Mouse (Mus musculus) kidney, adult 2 months (tissue): ENCODE results near the gene Cdh12.

Experiments used
- CTCF ChIP-seq: fragments of 200-500 bp; conservative IDR thresholded peaks from 2 replicates; pipeline ENCODE4 v1.5.1; 2011; ENCODE audit warnings: low read depth, mild to moderate bottlenecking, control low read depth, low read length, moderate library complexity, mixed read lengths; ENCODE audit not compliant: insufficient read depth, insufficient read length
- POLR2A ChIP-seq: fragments of 200-500 bp; IDR thresholded peaks from one replicate; pipeline ENCODE4 v1.6.1; 2011; ENCODE audit warnings: low read depth, low read length, control low read depth

DNA sequence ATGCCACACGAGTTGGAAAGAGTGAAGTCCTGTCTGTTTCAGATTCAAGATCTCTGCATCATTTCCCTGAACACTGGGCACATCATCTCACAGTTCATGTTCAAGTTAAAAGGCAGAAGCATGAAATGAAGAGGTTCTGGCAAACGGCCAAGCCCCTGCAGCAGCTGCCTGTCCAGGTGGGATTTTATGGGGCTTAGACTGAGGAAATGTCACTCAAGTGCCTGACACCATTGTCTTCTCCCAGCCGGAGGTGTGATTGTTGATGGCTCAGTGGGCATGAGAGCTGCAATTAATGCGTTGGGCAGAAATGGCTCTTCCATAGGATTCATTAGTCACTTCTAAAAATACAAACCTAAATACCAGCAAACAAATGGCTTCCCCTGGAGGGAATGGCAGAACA lies 347.9 kb downstream of the Cdh12 start:
- TF ChIP-seq POLR2A (no peak), CTCF (no peak)
